Mouse (Mus musculus) lung, postnatal 4 days (tissue): ENCODE data around the gene Fkbp2.

Source experiments
- DNase-seq, 2 experiments: peaks; one replicate each; pipeline ENCODE4 v3.0.0; 2021

The Fkbp2 gene

GRCm38 (mm10) chr19:6939106-6940002, 40.9 kb downstream of the Fkbp2 start:
- DNase-seq = peak in 1 of 2 experiments; percentile 22

DNA sequence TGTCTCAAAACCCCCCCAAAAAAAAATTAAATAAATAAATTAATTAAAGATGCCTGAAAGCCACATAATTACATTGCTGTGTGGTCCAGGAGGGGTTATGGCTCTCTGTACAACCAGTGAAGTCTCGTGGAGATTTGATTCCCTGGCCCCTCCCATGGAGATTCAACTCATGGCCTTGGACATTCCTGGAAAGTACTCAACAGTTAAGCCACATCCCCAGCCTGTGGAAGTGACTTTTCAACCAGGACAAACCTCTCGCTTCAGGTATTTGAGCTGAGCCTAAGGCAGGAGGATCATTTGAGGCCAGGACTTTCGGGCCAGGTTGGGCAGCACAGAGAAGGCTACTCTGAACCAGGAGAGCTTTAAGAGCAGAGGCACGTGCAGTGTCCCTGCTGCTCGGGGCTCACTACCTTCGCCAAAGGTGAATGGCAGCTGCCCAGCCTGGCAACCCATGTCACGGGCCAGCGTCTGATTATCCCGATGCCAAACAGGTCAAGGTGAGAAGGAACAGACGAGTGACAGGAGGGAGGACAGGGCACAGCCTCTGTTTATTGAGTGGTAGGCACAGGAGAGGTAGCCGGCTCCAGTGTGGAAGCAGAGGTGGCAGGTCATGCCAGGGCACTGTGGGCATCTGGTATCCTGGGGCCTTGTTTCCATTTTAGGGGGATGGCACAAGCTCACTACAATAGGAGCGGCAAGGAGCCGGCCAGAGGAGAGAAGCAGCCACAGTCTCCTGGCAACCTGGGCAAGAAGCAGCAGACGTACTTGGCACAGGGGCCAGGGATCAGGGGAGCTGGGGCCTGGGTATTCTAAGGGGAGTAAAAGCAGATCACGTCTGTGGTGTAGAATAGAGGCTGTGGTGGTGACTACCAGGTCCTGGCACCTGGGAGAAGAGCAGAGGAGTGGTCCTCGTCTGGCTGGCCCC, 42.5 kb downstream of the Fkbp2 start:
- DNase-seq = no peak

GRCm38 (mm10) chr19:6936299-6936698, 44.0 kb downstream of the Fkbp2 start:
- peak; percentile 26 to 47 for DNase-seq

- no peak for DNase-seq
Observed at GRCm38 (mm10) chr19:6934195-6934977, 45.9 kb downstream of the Fkbp2 start, which contains the start of gene Kcnk4. TSS of gene Kcnk4 (minus strand) at chr19:6934515.

DNA sequence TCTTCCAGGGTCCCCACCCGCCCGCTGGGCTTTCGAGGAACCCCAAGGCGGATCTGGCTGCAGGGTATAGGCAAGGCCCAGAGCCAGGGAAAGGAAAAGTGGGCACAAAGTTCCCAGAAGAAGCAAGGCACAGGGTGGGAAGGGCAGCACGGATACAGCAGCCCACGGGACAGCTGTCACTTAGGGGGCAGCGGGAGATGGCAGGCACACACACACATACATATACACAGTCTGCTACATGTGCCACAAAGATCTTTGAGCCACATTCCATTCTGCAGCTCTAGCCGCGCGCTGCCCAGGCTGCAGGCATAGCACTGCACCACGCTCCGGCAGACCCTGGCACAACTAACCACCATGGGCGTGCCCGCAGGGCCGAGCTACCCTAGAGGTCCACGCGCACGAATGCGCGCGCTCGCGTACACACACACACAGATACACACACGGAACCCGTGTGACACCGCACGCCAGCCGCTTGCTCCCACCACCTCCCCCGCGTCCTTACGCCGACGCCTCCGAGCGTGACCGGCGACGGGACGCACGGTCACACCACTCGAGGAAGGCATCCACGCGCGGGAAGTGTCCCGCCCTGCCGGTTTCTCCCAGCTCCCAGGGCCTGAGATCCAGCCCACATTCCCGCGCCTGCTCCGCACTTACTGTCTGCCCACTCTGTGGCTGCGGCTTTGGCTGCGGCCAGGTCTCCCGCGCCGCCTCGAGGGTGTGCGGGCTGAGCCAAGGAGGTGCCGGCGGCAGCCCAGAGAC, 46.7 kb downstream of the Fkbp2 start:
- DNase-seq = peak in 1 of 2 experiments; percentile 45

- DNase-seq = no peak
Observed at GRCm38 (mm10) chr19:6933102-6933435, 47.2 kb downstream of the Fkbp2 start.

DNA sequence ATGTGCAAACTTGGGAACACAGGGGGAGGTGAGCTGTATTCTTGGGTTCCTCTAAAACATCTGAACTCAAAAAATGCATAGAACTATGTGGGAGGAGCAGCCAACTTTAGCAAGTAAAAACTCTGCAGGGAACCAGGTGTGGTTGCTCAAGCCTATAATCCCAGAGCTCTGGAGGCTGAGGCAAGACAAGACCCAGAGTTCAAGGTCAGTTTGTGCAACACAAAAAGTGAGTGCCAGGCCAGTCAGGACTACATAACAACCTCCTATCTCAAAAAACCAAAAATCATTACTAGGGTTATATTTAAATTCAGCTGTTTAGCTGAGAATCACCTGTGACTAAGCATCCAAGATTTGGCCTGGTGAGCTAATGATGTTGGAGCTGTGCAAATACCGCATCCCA, 48.3 kb downstream of the Fkbp2 start:
- DNase-seq = no peak

DNA sequence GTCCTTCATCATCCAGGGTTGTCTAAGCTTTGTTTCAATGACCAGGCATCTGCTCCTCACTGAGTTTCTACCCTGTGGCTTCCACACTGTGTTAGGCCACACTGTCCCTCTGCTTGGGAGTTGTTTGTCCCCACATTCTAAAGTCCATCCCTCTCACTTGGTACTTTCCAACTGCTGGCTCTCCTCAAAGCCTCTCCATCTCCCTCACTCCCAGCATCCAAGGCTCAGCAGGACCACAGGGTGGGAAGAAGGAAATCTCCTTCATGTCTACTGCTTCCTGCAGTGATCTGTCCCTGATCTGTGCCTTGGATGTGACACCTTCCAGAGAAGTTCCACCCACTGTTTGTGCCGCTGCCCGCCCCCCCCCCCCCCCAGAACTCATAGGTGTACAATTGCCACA, 49.3 kb downstream of the Fkbp2 start:
- no peak for DNase-seq

DNA sequence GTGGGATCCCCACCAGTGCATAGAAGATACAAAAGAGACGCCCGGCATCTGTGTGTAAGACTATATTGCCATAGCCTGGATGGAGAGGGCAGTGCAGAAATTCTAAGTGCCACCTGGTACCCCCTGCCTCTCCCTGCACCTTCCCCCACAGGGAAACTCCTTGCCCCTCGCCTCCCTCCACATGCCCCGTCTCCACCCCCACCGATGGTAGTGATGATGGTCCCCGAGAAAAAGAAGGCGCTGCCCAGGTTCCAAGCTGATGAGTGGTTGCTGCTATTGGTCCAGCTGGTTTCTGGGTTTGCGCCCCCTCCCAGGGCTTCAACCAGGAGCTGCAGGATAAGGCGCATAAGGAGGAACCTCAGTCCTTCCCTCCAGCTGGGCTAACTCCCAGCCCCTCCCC, 52.2 kb downstream of the Fkbp2 start:
- no peak for DNase-seq
